Mouse (Mus musculus) limb, embryonic 10.5 days (tissue): ENCODE results near the gene Cntd1. TPM values are rescaled to one million over a fixed set of nuclear protein-coding genes. Genes with fewer than 3 reads are reported as not detected.

Source experiments
- DNase-seq: peaks from one replicate; pipeline ENCODE4 v3.0.0-alpha.2; 2017; ENCODE audit warnings: low spot score
- H3K27ac ChIP-seq: fragments of 300-500 bp; sonication (generic); 2 replicates; pipeline ENCODE4 v1.5.1; 2016; ENCODE audit warnings: mild to moderate bottlenecking
- H3K27me3 ChIP-seq: fragments of 300-500 bp; sonication (generic); 2 replicates; pipeline ENCODE4 v1.6.1; 2016; ENCODE audit warnings: low read depth, mild to moderate bottlenecking; ENCODE audit not compliant: poor library complexity, severe bottlenecking
- H3K36me3 ChIP-seq: fragments of 300-500 bp; sonication (generic); 2 replicates; pipeline ENCODE4 v1.6.1; 2016; ENCODE audit warnings: mild to moderate bottlenecking, moderate library complexity
- H3K4me1 ChIP-seq: fragments of 300-500 bp; sonication (generic); 2 replicates; pipeline ENCODE4 v1.6.1; 2016
- H3K4me3 ChIP-seq: fragments of 300-500 bp; sonication (generic); 2 replicates; pipeline ENCODE4 v1.5.1; 2016; ENCODE audit warnings: mild to moderate bottlenecking, moderate library complexity
- H3K9me3 ChIP-seq: fragments of 300-500 bp; sonication (generic); replicated peaks from 2 replicates; pipeline ENCODE4 v1.6.1; 2016; ENCODE audit warnings: mild to moderate bottlenecking
- WGBS: fragments of 180-500 bp; shearing (Covaris S2); methylation state at CpG from one replicate; pipeline ENCODE4 v1.1.7; 2016; 5-methylcytosine and 5-hydroxymethylcytosine counted together
- polyA plus RNA-seq: library from polyadenylated mRNA; unstranded; fragments of >200 nt; fragmentation: Nextera tagmentation; extraction: Ambion mirVana; gene quantifications from 2 replicates; pipeline ENCODE4 v1.2.1, GENCODE M21; 2016

Cntd1 gene
- polyA plus RNA-seq, 1 experiment from 2014 or later = 1.1 TPM

- peaks cover 38% of the 10 kb centered on the region for H3K27me3 ChIP-seq
- H3K9me3 ChIP-seq = no peaks in the 10 kb centered on the region
- H3K4me1 ChIP-seq = peaks cover 55% of the 10 kb centered on the region
- WGBS = 3% methylated on average over 4 of the region's 4 CpGs
- no peaks in the 10 kb centered on the region for H3K36me3 ChIP-seq
- peak overlapping the region; percentile 70; the same call in 1 of the 2 replicates for H3K4me3 ChIP-seq
- H3K27ac ChIP-seq = peak overlapping the region; percentile 91
- DNase-seq = peak; percentile 76
Measured at GRCm38 (mm10) chr11:101245071-101245470, 33.7 kb upstream of the Cntd1 start.

DNA sequence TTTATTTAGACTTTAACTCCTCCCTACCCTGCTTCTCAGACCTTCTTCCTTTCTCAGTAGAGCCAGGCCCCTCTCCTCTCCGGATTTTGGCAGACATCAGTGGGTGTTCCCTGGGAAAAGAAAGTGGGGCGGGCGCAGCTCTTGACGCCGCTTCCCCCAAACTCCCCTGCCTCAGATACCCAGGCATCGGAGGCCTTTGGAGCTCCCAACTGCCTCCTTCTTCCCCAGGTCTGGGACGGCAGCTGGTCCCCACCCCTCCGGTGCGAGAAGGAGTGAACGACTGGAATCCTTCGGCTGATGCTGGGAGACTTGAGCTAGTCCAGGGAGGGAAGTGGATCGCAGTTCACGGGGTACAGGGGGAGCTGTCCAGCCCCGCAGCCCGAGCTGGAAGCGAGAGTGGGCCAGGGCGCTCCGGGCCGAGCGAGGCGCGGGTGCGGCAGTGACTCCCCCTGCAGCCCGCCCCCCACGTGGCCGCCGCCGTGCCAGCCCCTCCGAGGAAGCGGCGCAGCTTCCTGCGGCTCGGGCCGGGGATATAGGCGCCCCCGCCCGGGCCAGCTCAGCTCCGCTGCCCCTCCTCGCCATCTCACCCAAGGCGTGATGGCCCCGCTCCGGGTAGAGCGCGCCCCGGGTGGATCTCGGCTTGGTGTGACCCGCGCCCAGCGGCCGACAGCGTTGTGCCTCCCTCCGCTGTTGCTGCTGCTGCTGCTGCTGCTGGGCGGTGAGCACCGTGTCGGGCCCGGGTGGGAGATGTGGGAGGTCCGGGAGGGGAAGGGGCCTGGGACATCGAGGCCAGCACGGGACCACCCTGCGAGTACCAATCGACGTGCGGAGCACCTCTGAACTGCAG, 32.7 kb upstream of the Cntd1 start, which contains the start of gene Ramp2:
Gene Ramp2 (plus strand): TSS at position 174 of the 847 bp plus-strand sequence.
- Histone ChIP-seq H3K36me3 (no peaks in the 10 kb centered on the region), H3K27me3 (peaks cover 38% of the 10 kb centered on the region), H3K4me3 (peak within 1 kb of the TSS; percentile 70), H3K9me3 (no peaks in the 10 kb centered on the region), H3K27ac (peak within 1 kb of the TSS; percentile 91), H3K4me1 (peaks cover 55% of the 10 kb centered on the region)
- peak; percentile 71 for DNase-seq
- WGBS = under 1% methylated on average over 60 of the region's 63 CpGs

DNA sequence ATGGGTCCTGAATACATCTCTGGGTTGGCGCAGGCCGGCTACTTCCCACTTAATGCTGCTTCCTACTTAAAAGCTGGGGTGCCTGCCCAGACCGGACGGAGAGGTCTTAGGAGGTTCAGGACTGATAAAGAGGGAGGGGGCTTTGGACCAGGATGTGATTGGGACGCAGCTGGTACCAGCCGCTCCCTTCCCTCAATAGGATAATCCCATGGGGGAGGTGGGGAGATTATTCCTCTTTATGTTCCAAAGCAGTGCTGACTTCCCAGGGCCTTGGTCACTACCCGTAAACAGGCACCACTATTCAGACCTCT, 32.2 kb upstream of the Cntd1 start:
- H3K9me3 ChIP-seq = no peaks in the 10 kb centered on the region
- peak overlapping the region; percentile 70 for H3K4me3 ChIP-seq
- H3K4me1 ChIP-seq = peaks cover 54% of the 10 kb centered on the region
- H3K27ac ChIP-seq = peak overlapping the region; percentile 91
- 10% methylated on average over 7 of the region's 7 CpGs for WGBS
- peaks cover 38% of the 10 kb centered on the region for H3K27me3 ChIP-seq
- no peaks in the 10 kb centered on the region for H3K36me3 ChIP-seq
- no peak for DNase-seq

DNA sequence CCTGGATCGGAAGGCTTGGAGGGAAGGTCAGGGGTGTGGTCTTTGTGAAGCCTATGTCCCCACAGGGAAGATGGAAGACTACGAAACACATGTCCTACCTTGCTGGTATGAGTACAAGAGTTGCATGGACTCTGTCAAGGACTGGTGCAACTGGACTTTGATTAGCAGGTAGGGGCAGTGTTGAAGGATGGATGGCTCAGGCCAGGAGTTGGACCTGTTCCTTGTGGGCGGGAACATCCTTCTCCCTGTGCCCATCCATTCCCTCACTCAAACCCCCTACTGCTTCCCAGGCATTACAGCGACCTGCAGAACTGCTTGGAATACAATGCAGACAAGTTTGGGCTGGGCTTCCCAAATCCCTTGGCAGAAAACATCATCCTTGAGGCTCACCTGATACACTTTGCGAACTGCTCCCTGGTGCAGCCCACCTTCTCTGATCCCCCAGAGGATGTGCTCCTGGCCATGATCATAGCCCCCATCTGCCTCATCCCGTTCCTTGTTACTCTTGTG, 31.2 kb upstream of the Cntd1 start:
- WGBS = 82% methylated on average over 6 of the region's 6 CpGs
- 0 out of 2 replicates have a peak overlapping the region, but pooled peaks have one; percentile 12 for H3K27ac ChIP-seq
- no peaks in the 10 kb centered on the region for H3K9me3 ChIP-seq
- peak overlapping the region; percentile 70; the same call in 1 of the 2 replicates for H3K4me3 ChIP-seq
- H3K27me3 ChIP-seq = peaks cover 38% of the 10 kb centered on the region
- H3K4me1 ChIP-seq = peaks cover 49% of the 10 kb centered on the region
- DNase-seq = no peak
- H3K36me3 ChIP-seq = no peaks in the 10 kb centered on the region

- Histone ChIP-seq H3K27me3 (peaks cover 33% of the 10 kb centered on the region), H3K36me3 (no peaks in the 10 kb centered on the region), H3K9me3 (no peaks in the 10 kb centered on the region), H3K4me3 (peak overlapping the region; percentile 70; the same call in 1 of the 2 replicates), H3K4me1 (peaks cover 52% of the 10 kb centered on the region), H3K27ac (peak overlapping the region; percentile 64; the same call in 1 of the 2 replicates)
- DNase-seq = peak; percentile 73
- WGBS = 28% methylated on average over 14 of the region's 14 CpGs
Measured at GRCm38 (mm10) chr11:101248258-101248994, 30.4 kb upstream of the Cntd1 start.

DNA sequence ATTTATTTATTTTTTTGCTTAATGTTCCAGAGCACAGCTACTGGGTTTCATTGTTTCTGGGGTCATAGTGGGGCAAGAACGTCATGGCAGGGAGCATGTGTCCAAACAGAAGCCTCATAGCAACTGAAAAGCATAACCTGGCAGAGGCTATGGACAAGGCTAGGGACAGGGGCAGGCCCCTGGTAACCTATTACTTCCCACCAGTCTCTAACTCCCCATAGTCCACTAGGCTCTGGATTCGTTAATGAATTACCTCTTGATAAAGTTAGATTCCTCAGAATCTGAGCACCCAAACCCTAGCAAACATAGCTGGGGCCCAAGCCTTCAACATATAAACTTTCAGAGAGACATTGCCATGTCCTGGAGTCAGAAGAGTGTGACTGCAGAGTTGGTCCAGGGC, 27.8 kb upstream of the Cntd1 start:
- DNase-seq = no peak
- peaks cover 40% of the 10 kb centered on the region for H3K4me1 ChIP-seq
- no peaks in the 10 kb centered on the region for H3K9me3 ChIP-seq
- H3K27ac ChIP-seq = no peak overlapping the region
- H3K36me3 ChIP-seq = peaks cover 6% of the 10 kb centered on the region
- H3K4me3 ChIP-seq = no peak overlapping the region
- H3K27me3 ChIP-seq = peaks cover 24% of the 10 kb centered on the region
- 79% methylated on average over 2 of the region's 2 CpGs for WGBS

DNA sequence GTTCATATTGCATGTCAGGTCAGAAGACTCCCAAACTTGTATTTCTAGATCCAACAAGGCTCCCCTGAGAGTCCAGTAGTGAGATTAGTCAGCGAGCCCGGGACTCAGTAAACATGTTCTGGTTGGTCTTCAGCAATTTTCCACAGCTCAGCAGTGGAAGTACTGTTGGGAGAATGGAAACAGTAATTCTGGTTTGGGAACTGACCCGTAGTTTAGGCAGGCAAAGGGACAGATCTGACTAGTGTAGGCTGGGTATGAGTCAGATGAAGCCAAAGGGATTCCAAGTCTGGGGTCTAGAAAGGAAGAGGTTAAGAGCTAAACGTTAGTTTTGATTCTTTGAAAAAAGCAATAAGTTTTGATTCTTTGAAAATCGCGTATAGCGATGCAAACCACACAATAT, 25.9 kb upstream of the Cntd1 start:
- H3K9me3 ChIP-seq = no peaks in the 10 kb centered on the region
- H3K36me3 ChIP-seq = peaks cover 23% of the 10 kb centered on the region
- H3K27ac ChIP-seq = peak overlapping the region; percentile 94
- 17% methylated on average over 7 of the region's 7 CpGs for WGBS
- peak; percentile 33 for DNase-seq
- H3K4me3 ChIP-seq = peak overlapping the region; percentile 95
- peaks cover 6% of the 10 kb centered on the region for H3K27me3 ChIP-seq
- peaks cover 26% of the 10 kb centered on the region for H3K4me1 ChIP-seq

DNA sequence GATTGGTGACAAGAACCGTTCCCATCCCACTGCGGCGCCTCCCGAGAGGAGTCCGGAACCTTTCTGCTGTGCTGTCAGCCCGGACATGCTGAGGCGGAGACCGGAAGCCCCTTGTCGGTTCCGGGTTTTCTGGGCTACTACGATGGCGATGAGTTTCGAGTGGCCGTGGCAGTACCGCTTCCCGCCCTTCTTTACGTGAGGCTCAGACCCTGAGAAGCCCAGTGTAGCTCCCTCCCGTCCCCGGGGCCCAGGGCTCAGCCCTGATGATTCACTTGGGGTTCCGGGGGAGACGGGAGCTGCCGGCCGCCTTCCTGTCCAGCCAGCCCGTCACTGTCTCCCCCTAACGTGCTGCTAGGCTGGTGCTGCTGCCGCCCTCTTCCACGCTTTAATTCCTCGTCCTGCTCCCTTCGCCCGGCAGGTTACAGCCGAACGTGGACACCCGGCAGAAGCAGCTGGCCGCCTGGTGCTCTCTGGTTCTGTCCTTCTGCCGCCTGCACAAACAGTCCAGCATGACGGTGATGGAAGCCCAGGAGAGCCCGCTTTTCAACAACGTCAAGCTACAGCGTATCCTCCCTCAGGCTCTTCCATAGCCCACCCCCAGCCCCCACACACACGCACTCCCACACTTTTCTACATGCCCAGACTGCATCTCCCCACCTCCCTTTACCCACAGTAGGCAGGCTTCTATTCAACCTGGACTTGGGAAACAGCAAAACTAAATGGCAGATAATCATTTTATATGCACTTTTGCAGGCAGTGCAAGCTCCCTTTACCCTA, 25.0 kb upstream of the Cntd1 start, which contains the start of gene Vps25:
Gene Vps25 (plus strand): TSS at position 95 of the 777 bp plus-strand sequence.
- Histone ChIP-seq H3K4me1 (peaks cover 28% of the 10 kb centered on the region), H3K9me3 (no peaks in the 10 kb centered on the region), H3K4me3 (peak within 1 kb of the TSS; percentile 95), H3K27ac (peak within 1 kb of the TSS; percentile 94), H3K27me3 (no peaks in the 10 kb centered on the region), H3K36me3 (peaks cover 28% of the 10 kb centered on the region)
- DNase-seq = peak; percentile 91
- WGBS = under 1% methylated on average over 40 of the region's 40 CpGs

GRCm38 (mm10) chr11:101255826-101256775, 22.7 kb upstream of the Cntd1 start:
- Histone ChIP-seq H3K36me3 (peaks cover 35% of the 10 kb centered on the region), H3K27me3 (0 out of 2 replicates have a peak, but pooled peaks cover 6% of the 10 kb centered on the region), H3K27ac (no peak overlapping the region), H3K4me1 (peaks cover 51% of the 10 kb centered on the region), H3K9me3 (no peaks in the 10 kb centered on the region), H3K4me3 (no peak overlapping the region)
- DNase-seq = no peak
- 94% methylated on average over 13 of the region's 13 CpGs for WGBS

GRCm38 (mm10) chr11:101259261-101259712, 19.5 kb upstream of the Cntd1 start:
- Histone ChIP-seq H3K9me3 (no peaks in the 10 kb centered on the region), H3K36me3 (peaks cover 35% of the 10 kb centered on the region), H3K27ac (peak overlapping the region; percentile 84), H3K4me3 (peak overlapping the region; percentile 67), H3K4me1 (peaks cover 67% of the 10 kb centered on the region), H3K27me3 (peaks cover 38% of the 10 kb centered on the region)
- no peak for DNase-seq
- 26% methylated on average over 6 of the region's 6 CpGs for WGBS

DNA sequence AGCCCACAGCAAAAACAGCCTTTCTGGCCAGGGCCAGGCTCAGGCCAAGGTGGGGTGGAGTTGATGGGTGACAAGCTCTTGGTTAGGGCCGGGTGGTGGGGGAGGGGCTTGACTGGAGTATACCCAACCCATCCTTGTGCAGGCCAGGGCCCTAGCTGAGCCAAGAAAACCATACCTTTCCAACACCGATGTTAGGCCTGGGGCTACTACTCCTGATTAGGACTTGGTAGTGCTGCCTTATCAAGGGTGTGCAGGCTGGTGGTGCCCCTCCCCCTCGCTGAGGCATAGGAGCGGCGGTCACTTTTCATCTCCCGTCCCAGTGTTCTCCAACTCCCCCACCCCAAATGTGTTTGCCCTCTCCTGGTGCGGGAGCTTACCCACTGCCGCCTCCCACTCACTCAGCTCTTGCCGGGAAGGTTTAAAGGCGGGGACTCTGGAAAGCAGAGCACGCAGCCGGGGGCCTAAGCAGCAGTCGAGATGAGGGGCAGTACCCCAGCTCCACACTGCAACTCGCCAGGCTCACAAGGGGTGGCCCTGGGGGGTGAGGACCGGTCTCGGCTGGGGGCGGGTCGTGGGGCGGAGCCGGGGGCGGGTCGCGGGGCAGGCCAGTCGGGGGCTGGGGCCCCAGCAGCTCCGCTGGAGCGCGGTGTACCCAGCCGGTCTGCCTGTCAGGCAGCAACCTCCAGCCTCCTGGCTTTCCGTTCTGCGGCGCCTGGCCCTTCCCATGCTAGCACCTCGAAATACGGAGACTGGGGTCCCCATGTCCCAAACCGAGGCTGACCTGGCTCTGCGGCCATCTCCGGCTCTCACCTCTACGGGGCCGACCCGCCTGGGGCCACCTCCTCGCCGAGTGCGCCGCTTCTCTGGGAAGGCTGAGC, 18.6 kb upstream of the Cntd1 start, which contains the start of gene Wnk4:
Gene Wnk4 (plus strand): TSS at position 620 of the 878 bp plus-strand sequence.
- Histone ChIP-seq H3K4me3 (peak within 1 kb of the TSS; percentile 67), H3K9me3 (no peaks in the 10 kb centered on the region), H3K27ac (peak within 1 kb of the TSS; percentile 84), H3K27me3 (peaks cover 47% of the 10 kb centered on the region), H3K36me3 (peaks cover 35% of the 10 kb centered on the region), H3K4me1 (peaks cover 68% of the 10 kb centered on the region)
- peak; percentile 86 for DNase-seq
- 1% methylated on average over 43 of the region's 43 CpGs for WGBS
